Mouse (Mus musculus) CH12.LX (cell line): Measurements from ENCODE around the gene Hpn. TPM values are rescaled to one million over a fixed set of nuclear protein-coding genes. Genes with fewer than 3 reads are reported as not detected.

Experiments used
- DNase-seq: peaks from one replicate; pipeline ENCODE4 v3.0.0-alpha.2; 2013; ENCODE audit errors: extremely low read depth
- H3K27ac ChIP-seq: 2 replicates; pipeline ENCODE4 v1.5.1; 2012; ENCODE audit warnings: low read depth, mild to moderate bottlenecking, control low read depth, moderate library complexity; ENCODE audit not compliant: insufficient read depth
- H3K27me3 ChIP-seq: replicated peaks from 2 replicates; pipeline ENCODE3; 2012; ENCODE audit warnings: inconsistent platforms
- H3K36me3 ChIP-seq, 2 experiments: replicated peaks in 1 of 2; 2 replicates each; pipeline versions ENCODE3 to v1.6.1; 2012; ENCODE audit warnings: inconsistent platforms in 1 of 2, low read length in 1 of 2, mild to moderate bottlenecking in 1 of 2, mixed read lengths in 1 of 2, moderate library complexity in 1 of 2; ENCODE audit not compliant: control insufficient read depth in 1 of 2, insufficient read depth in 1 of 2
- H3K4me1 ChIP-seq, 2 experiments: 2 replicates each; pipeline ENCODE4 v1.6.1; 2012; ENCODE audit warnings: inconsistent platforms in 1 of 2, moderate library complexity in 1 of 2; ENCODE audit not compliant: insufficient read depth in 2 of 2, control insufficient read depth in 1 of 2
- H3K4me2 ChIP-seq: 2 replicates; pipeline ENCODE4 v1.6.1; 2012; ENCODE audit warnings: low read depth, mild to moderate bottlenecking, control low read depth; ENCODE audit not compliant: poor library complexity, insufficient read depth, severe bottlenecking
- H3K4me3 ChIP-seq, 3 experiments: fragments of 150-350 bp in 1 of 3; sonication (generic) in 1 of 3; replicated peaks in 1 of 3; 2 replicates each; pipeline versions ENCODE3 to v1.5.1; 2011 to 2012; ENCODE audit warnings: low read depth in 2 of 3, low read length in 2 of 3, mild to moderate bottlenecking in 2 of 3, moderate library complexity in 2 of 3, control low read depth in 1 of 3, improper control_type of control experiment in 1 of 3, inconsistent platforms in 1 of 3, mixed read lengths in 1 of 3; ENCODE audit not compliant: poor library complexity in 1 of 3
- H3K79me2 ChIP-seq: replicated peaks from 2 replicates; pipeline ENCODE4 v1.6.1; 2012; ENCODE audit warnings: mild to moderate bottlenecking, moderate library complexity; ENCODE audit not compliant: control insufficient read depth, poor library complexity, insufficient read depth, severe bottlenecking; ENCODE audit errors: extremely low read depth
- H3K9ac ChIP-seq: 2 replicates; pipeline ENCODE4 v1.6.1; 2012; ENCODE audit warnings: low read depth, mild to moderate bottlenecking, control low read depth, moderate library complexity; ENCODE audit not compliant: insufficient read depth
- H3K9me3 ChIP-seq: replicated peaks from 2 replicates; pipeline ENCODE3; 2012; ENCODE audit warnings: low read length, inconsistent platforms, mixed read lengths
- CHD1 ChIP-seq: IDR thresholded peaks from 2 replicates; pipeline ENCODE4 v1.6.1; 2012; ENCODE audit warnings: low read depth, low read length, improper control_type of control experiment, inconsistent platforms
- CTCF ChIP-seq, 2 experiments: IDR thresholded peaks in 1 of 2; conservative IDR thresholded peaks in 1 of 2; 2 replicates each; pipeline ENCODE4 v1.5.1; 2011 to 2012; ENCODE audit warnings: low read depth in 2 of 2, low read length in 2 of 2, improper control_type of control experiment in 1 of 2, inconsistent platforms in 1 of 2, mild to moderate bottlenecking in 1 of 2, moderate library complexity in 1 of 2
- ELF1 ChIP-seq: IDR thresholded peaks from 2 replicates; pipeline ENCODE4 v1.6.1; 2014; ENCODE audit warnings: low read depth, mild to moderate bottlenecking, inconsistent platforms, low read length, improper control_type of control experiment
- IRF4 ChIP-seq: IDR thresholded peaks from 2 replicates; pipeline ENCODE4 v1.6.1; 2014; ENCODE audit warnings: low read depth, mild to moderate bottlenecking, inconsistent platforms, low read length, improper control_type of control experiment
- JUN ChIP-seq: IDR thresholded peaks from 2 replicates; pipeline ENCODE4 v1.6.1; 2011; ENCODE audit warnings: low read depth, mild to moderate bottlenecking, low read length, improper control_type of control experiment, moderate library complexity; ENCODE audit not compliant: insufficient read depth
- KAT2A ChIP-seq: IDR thresholded peaks from 2 replicates; pipeline ENCODE4 v1.6.1; 2012; ENCODE audit warnings: low read length, improper control_type of control experiment, inconsistent platforms; ENCODE audit not compliant: insufficient replicate concordance
- MEF2A ChIP-seq: IDR thresholded peaks from 2 replicates; pipeline ENCODE4 v1.6.1; 2014; ENCODE audit warnings: low read depth, mild to moderate bottlenecking, inconsistent platforms, low read length, improper control_type of control experiment, borderline replicate concordance
- POLR2A ChIP-seq: IDR thresholded peaks from 2 replicates; pipeline ENCODE4 v1.6.1; 2011; ENCODE audit warnings: low read depth, mild to moderate bottlenecking, improper control_type of control experiment, low read length
- RAD21 ChIP-seq: IDR thresholded peaks from 2 replicates; pipeline ENCODE4 v1.6.1; 2011; ENCODE audit warnings: low read depth, mild to moderate bottlenecking, low read length, improper control_type of control experiment, moderate library complexity
- RCOR1 ChIP-seq: conservative IDR thresholded peaks from 2 replicates; pipeline ENCODE4 v1.6.1; 2012; ENCODE audit warnings: low read depth, mild to moderate bottlenecking, inconsistent platforms, low read length, improper control_type of control experiment
- SMC3 ChIP-seq: IDR thresholded peaks from 2 replicates; pipeline ENCODE4 v1.6.1; 2011; ENCODE audit warnings: low read depth, low read length, improper control_type of control experiment
- TBP ChIP-seq: conservative IDR thresholded peaks from 2 replicates; pipeline ENCODE4 v1.6.1; 2011; ENCODE audit warnings: low read depth, low read length, improper control_type of control experiment
- UBTF ChIP-seq: IDR thresholded peaks from 2 replicates; pipeline ENCODE4 v1.6.1; 2012; ENCODE audit warnings: low read depth, mild to moderate bottlenecking, inconsistent platforms, low read length, improper control_type of control experiment, moderate library complexity
- USF2 ChIP-seq: conservative IDR thresholded peaks from 2 replicates; pipeline ENCODE4 v1.6.1; 2011; ENCODE audit warnings: low read depth, low read length, improper control_type of control experiment
- ZC3H11A ChIP-seq: IDR thresholded peaks from 2 replicates; pipeline ENCODE4 v1.6.1; 2012; ENCODE audit warnings: low read depth, mild to moderate bottlenecking, inconsistent platforms, low read length, improper control_type of control experiment
- ZMIZ1 ChIP-seq: IDR thresholded peaks from 2 replicates; pipeline ENCODE4 v1.6.1; 2012; ENCODE audit warnings: low read depth, mild to moderate bottlenecking, inconsistent platforms, low read length, improper control_type of control experiment
- ZNF384 ChIP-seq: IDR thresholded peaks from 2 replicates; pipeline ENCODE4 v1.6.1; 2012; ENCODE audit warnings: low read depth, low read length, improper control_type of control experiment, inconsistent platforms
- dilution Hi-C: fragments of 300-500 bp; cut with MboI; formaldehyde crosslinking; loops from 2 replicates; pipeline ENCODE4 v1.14.3; 2020; ENCODE audit warnings: low sequenced_read_pairs; ENCODE audit not compliant: extremely low pct_unique_long_range_greater_than_20kb, extremely low pct_ligation_motif_present
- in situ Hi-C: fragments of 300-500 bp; cut with MboI; formaldehyde crosslinking; loops from 3 replicates; pipeline ENCODE4 v1.14.3; 2019; ENCODE audit warnings: low sequenced_read_pairs, low pct_ligation_motif_present, low pct_unique_long_range_greater_than_20kb, mixed read lengths
- polyA plus RNA-seq: library from polyadenylated mRNA; unstranded; fragments of >175 nt; gene quantifications from 2 replicates; pipeline ENCODE4 v1.2.1, GENCODE M21; 2012; ENCODE audit warnings: low read depth; ENCODE audit not compliant: insufficient read length
- total RNA-seq, 2 experiments: library from RNA; depleted of rRNA; stranded (reverse); fragments of 300-350 nt in 1 of 2; fragments of >200 nt in 1 of 2; gene quantifications; 2 replicates each; pipeline ENCODE4 v1.2.3; 2012 to 2014

The Hpn gene
- total and polyA plus RNA-seq, 3 experiments: 3.0 to 16.7 (median 8.7) TPM

GRCm38 (mm10) chr7:31110861-31111385, 4.2 kb downstream of the Hpn start (continued):
- no peak for TF ChIP-seq CHD1

GRCm38 (mm10) chr7:31109796-31110195, 5.3 kb downstream of the Hpn start:
- Histone ChIP-seq H3K4me3 (peak overlapping the region in 1 of 3 experiments; percentile 48), H3K9ac (no peak overlapping the region), H3K27ac (no peak overlapping the region), H3K4me2 (no peak overlapping the region), H3K27me3 (no peaks in the 10 kb centered on the region), H3K9me3 (no peaks in the 10 kb centered on the region), H3K4me1 (peaks cover 38 to 84% of the 10 kb centered on the region in 2 experiments), H3K36me3 (peaks cover 0 to 25% of the 10 kb centered on the region in 2 experiments), H3K79me2 (no peaks in the 10 kb centered on the region)
- dilution Hi-C loops (no loop called here), in situ Hi-C loops (no loop called here)
- TF ChIP-seq KAT2A (no peak), RCOR1 (no peak), MEF2A (no peak), ZC3H11A (no peak), JUN (no peak), USF2 (no peak), CTCF (conservative IDR thresholded peaks at IDR 0.05 in 1 of 2, IDR thresholded peaks at IDR 0.05 in 1 of 2; ENCODE audit: low read depth in 2 of 2, low read length in 2 of 2) (no peak), RAD21 (no peak), TBP (no peak), UBTF (no peak), IRF4 (no peak), POLR2A (no peak), ELF1 (no peak), SMC3 (no peak)
- no peak for DNase-seq

- Histone ChIP-seq H3K4me1 (peaks cover 35 to 77% of the 10 kb centered on the region in 2 experiments), H3K9ac (no peak overlapping the region), H3K79me2 (no peaks in the 10 kb centered on the region), H3K27me3 (no peaks in the 10 kb centered on the region), H3K4me3 (peak overlapping the region in 1 of 3 experiments; percentile 48), H3K27ac (no peak overlapping the region), H3K9me3 (no peaks in the 10 kb centered on the region), H3K36me3 (peaks cover 0 to 33% of the 10 kb centered on the region in 2 experiments), H3K4me2 (no peak overlapping the region)
- no peak for DNase-seq
- TF ChIP-seq ZNF384 (peak; percentile 27; the same call in 1 of the 2 replicates), ZMIZ1 (no peak)
- dilution Hi-C loops (no loop called here), in situ Hi-C loops (no loop called here)
These were observed 6.0 kb downstream of the Hpn start for GRCm38 (mm10) chr7:31109091-31109490.
